Mouse (Mus musculus) hindbrain, embryonic 15.5 days (tissue): ENCODE measurements at regions not wholly inside any gene's neighbourhood (a gene's known extent, or its start where the extent isn't known, plus 50 kb on each side); places are given as distances from the start of the nearest gene placed in this dataset.

Source experiments
- ATAC-seq: fragments of 200-750 bp; cut with Nextera tagmentation; 2 replicates; pipeline ENCODE4 v1.8.0; 2017; ENCODE audit warnings: low read depth, moderate number of reproducible peaks, moderate TSS enrichment; ENCODE audit not compliant: low FRiP score
- H3K27ac ChIP-seq: fragments of 300-500 bp; sonication (generic); replicated peaks from 2 replicates; pipeline ENCODE4 v1.5.1; 2015; ENCODE audit warnings: mild to moderate bottlenecking, inconsistent platforms
- H3K27me3 ChIP-seq: fragments of 300-500 bp; sonication (generic); 2 replicates; pipeline ENCODE4 v1.6.1; 2015; ENCODE audit warnings: control low read depth, inconsistent platforms
- H3K36me3 ChIP-seq: fragments of 300-500 bp; sonication (generic); 2 replicates; pipeline ENCODE4 v1.6.1; 2015; ENCODE audit warnings: control low read depth, inconsistent platforms
- H3K4me1 ChIP-seq: fragments of 300-500 bp; sonication (generic); replicated peaks from 2 replicates; pipeline ENCODE4 v1.6.1; 2015; ENCODE audit warnings: control low read depth, inconsistent platforms
- H3K4me2 ChIP-seq: fragments of 300-500 bp; sonication (generic); 2 replicates; pipeline ENCODE4 v1.6.1; 2015; ENCODE audit warnings: moderate library complexity, mild to moderate bottlenecking, inconsistent platforms
- H3K4me3 ChIP-seq: fragments of 300-500 bp; sonication (generic); 2 replicates; pipeline ENCODE4 v1.5.1; 2015; ENCODE audit warnings: mild to moderate bottlenecking, inconsistent platforms
- H3K9ac ChIP-seq: fragments of 300-500 bp; sonication (generic); 2 replicates; pipeline ENCODE4 v1.6.1; 2015; ENCODE audit warnings: inconsistent platforms
- H3K9me3 ChIP-seq: fragments of 300-500 bp; sonication (generic); 2 replicates; pipeline ENCODE4 v1.6.1; 2016; ENCODE audit warnings: control low read depth, inconsistent platforms
- WGBS: fragments of 180-500 bp; shearing (Covaris S2); methylation state at CpG from one replicate; pipeline ENCODE4 v1.1.7; 2015; 5-methylcytosine and 5-hydroxymethylcytosine counted together

DNA sequence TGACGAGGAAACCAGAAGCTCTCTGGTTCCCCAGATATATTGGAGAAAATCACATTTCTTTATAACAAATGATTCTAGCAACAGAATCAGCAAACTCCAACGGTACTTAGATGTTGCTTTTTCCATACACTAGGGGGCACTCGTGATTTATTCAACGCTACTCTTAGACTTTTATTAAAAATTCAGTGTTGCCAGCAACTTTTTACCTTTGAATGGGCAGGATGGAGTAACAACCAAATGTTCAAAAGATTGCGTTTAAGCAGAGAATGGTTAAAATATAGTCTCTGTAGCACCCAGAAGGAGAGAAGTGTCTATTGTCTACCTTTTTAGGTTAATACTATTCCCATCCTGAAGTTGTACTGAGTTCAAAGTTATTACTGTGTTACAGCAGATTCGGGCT lies 715.4 kb upstream of the Cblb start:
- WGBS = 20% methylated on average over 6 of the region's 6 CpGs
- H3K4me3 ChIP-seq = no peak overlapping the region
- H3K36me3 ChIP-seq = no peaks in the 10 kb centered on the region
- H3K4me2 ChIP-seq = no peak overlapping the region
- no peaks in the 10 kb centered on the region for H3K27me3 ChIP-seq
- no peak overlapping the region for H3K27ac ChIP-seq
- H3K9ac ChIP-seq = no peak overlapping the region
- no peak for ATAC-seq
- no peaks in the 10 kb centered on the region for H3K9me3 ChIP-seq
- H3K4me1 ChIP-seq = no peaks in the 10 kb centered on the region

DNA sequence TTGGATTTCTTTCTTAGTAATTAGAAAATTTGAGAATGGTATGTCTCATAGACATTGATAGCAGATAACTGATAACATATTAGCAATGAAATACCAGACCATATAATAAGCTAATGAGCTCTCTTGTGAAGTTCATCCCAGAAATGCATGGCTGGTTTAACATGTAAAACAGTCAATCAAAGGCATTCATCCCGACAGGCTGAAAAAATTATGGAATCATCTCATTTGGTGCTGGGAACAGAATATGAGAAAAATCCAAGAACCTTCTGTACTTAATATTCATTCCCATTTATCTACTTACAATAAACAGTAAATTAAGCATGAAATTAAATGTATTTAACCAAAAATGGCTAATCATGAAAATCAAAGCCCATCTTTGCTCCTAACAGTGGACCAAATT lies 698.8 kb upstream of the Cblb start:
- no peak overlapping the region for H3K9ac ChIP-seq
- H3K4me2 ChIP-seq = no peak overlapping the region
- no peak for ATAC-seq
- no peaks in the 10 kb centered on the region for H3K4me1 ChIP-seq
- no peaks in the 10 kb centered on the region for H3K27me3 ChIP-seq
- no peaks in the 10 kb centered on the region for H3K36me3 ChIP-seq
- H3K9me3 ChIP-seq = no peaks in the 10 kb centered on the region
- no peak overlapping the region for H3K27ac ChIP-seq
- no peak overlapping the region for H3K4me3 ChIP-seq
- WGBS = 69% methylated on average over 1 of the region's 1 CpGs

DNA sequence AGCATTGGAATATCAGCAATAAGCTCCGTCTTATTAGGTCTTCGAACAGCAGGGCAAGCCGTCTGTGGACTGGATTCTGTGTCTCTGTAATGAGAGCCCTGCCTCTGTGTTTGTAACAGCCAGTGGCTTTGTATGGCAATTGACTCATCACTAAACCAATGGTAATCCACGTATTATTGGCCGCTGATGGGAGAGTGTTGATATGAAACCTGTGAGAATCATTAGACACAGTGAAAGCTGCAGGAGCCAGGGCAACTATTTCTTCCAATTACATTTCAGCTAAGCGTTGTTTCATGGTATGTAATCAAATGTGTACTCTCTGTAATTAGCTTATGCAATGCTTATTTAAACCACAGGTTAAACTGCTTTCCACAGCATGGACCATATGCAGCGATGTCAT lies 696.1 kb upstream of the Cblb start:
- 75% methylated on average over 7 of the region's 7 CpGs for WGBS
- no peak for ATAC-seq

DNA sequence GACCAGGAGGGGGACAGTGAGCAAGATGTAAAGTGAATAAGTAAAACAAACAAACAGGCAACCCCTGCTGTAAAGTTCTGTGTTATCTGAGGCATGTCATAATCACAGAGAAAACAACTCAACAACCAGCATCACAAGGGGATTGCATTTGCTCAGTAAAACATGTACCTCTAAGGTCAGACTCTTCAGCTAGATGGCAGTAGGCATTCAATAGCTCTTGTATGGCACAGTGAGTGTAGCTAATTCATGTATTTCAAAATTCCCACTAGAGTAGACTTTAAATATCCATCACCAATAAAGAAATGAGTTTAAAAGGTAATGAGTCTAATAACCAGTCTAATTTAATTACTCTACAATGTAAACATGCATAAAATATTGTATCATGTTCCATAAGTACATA lies 683.9 kb upstream of the Cblb start:
- H3K9me3 ChIP-seq = no peaks in the 10 kb centered on the region
- peaks cover 1% of the 10 kb centered on the region; the same call in 1 of the 2 replicates for H3K4me1 ChIP-seq
- H3K9ac ChIP-seq = no peak overlapping the region
- H3K27ac ChIP-seq = no peak overlapping the region
- no peaks in the 10 kb centered on the region for H3K36me3 ChIP-seq
- no peak for ATAC-seq
- no peaks in the 10 kb centered on the region for H3K27me3 ChIP-seq
- no peak overlapping the region for H3K4me3 ChIP-seq
- H3K4me2 ChIP-seq = no peak overlapping the region

More for the DNA sequence above, 696.1 kb upstream of the Cblb start:
- Histone ChIP-seq H3K9me3 (no peaks in the 10 kb centered on the region), H3K4me3 (no peak overlapping the region), H3K9ac (no peak overlapping the region), H3K36me3 (no peaks in the 10 kb centered on the region), H3K4me1 (no peaks in the 10 kb centered on the region), H3K27ac (no peak overlapping the region), H3K4me2 (no peak overlapping the region), H3K27me3 (no peaks in the 10 kb centered on the region)

DNA sequence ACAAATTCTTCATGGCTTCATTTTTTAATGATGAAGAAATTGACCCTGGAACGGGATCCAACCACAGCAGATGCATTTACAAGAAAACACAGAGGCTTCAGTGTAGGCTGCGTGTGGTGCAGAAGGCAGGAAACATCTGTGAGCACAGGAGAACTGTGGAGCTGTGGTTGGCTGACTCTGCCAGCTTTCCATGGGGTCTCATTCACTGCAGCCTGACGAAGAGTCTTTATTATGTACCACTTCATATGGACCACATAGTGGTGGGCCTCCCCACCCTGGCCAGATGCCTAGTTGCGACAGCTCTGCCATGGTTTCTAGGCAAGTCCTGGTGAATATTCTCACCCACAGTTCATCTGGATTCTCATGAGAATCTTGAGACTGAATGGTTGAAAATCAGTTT lies 678.9 kb upstream of the Cblb start:
- Histone ChIP-seq H3K27ac (no peak overlapping the region), H3K9ac (no peak overlapping the region), H3K9me3 (no peaks in the 10 kb centered on the region), H3K4me3 (no peak overlapping the region), H3K4me1 (peaks cover 3% of the 10 kb centered on the region; the same call in 1 of the 2 replicates), H3K36me3 (no peaks in the 10 kb centered on the region), H3K27me3 (no peaks in the 10 kb centered on the region), H3K4me2 (no peak overlapping the region)
- WGBS = 50% methylated on average over 4 of the region's 4 CpGs
- peak; percentile 66; the same call in 1 of the 2 replicates for ATAC-seq

DNA sequence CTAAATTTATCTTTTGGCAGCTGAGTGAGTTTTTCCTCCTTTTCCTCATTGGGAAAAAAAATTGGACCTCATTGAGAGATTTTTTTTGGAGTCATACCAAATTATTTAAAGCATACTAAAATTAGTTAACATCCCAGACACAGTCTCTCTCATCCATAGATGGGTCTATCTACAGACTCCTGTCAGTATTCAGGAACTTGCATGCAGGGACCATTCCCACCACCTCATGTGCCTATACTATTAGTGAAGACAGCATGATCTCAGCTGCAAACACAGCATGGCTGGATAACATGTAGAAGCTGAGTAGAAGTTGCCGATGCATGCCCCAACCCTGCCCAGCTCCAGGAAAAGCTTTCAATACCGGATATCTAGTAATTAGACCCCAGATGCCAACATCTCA lies 677.2 kb upstream of the Cblb start:
- Histone ChIP-seq H3K27ac (no peak overlapping the region), H3K4me3 (no peak overlapping the region), H3K27me3 (no peaks in the 10 kb centered on the region), H3K36me3 (no peaks in the 10 kb centered on the region), H3K4me1 (peaks cover 3% of the 10 kb centered on the region; the same call in 1 of the 2 replicates), H3K9me3 (no peaks in the 10 kb centered on the region), H3K4me2 (no peak overlapping the region), H3K9ac (no peak overlapping the region)
- no peak for ATAC-seq
- WGBS = 65% methylated on average over 2 of the region's 2 CpGs

DNA sequence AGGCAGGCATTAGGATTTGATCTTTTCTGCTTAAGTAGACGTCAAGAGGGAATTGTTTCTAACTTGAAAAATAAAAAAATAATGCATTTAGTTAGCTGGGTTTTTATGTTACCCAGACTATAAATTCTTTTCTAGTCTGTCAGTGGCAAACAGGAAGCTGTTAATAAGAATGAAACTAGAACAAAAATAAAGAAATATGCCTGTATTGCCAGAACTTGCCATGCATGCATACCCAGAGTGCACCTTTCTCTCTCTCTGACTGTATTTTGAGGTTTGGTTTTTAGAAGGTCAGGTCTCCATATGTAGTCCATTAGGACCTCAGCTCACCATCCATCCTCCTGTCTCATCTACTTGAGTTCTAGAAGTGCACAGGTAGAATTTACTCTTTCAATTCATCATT lies 661.0 kb upstream of the Cblb start:
- ATAC-seq = no peak
- Histone ChIP-seq H3K27me3 (no peaks in the 10 kb centered on the region), H3K4me2 (no peak overlapping the region), H3K36me3 (no peaks in the 10 kb centered on the region), H3K27ac (no peak overlapping the region), H3K9ac (no peak overlapping the region), H3K9me3 (no peaks in the 10 kb centered on the region), H3K4me1 (no peaks in the 10 kb centered on the region), H3K4me3 (no peak overlapping the region)
- 76% methylated on average over 1 of the region's 1 CpGs for WGBS

DNA sequence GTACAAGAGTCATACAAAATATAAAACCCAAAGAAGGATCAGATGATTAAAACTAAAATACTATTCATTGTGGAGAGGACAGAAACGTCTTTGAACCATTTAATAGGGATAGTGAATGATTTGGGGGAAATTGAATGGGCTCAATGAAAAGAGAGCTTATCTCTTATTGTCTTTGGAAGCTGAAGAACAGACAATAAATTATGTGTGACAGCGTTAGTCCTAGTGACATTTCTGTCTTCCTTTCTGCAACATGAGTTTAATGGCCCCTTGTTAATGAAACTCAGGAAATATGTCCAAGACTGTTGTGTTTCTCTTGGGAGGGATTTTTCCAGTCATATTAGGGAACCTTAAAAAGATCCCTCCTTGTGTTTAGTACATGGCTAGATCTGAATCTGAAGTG lies 644.6 kb upstream of the Cblb start:
- Histone ChIP-seq H3K4me2 (no peak overlapping the region), H3K27ac (no peak overlapping the region), H3K4me3 (no peak overlapping the region), H3K36me3 (no peaks in the 10 kb centered on the region), H3K27me3 (no peaks in the 10 kb centered on the region), H3K9me3 (no peaks in the 10 kb centered on the region), H3K4me1 (no peaks in the 10 kb centered on the region), H3K9ac (no peak overlapping the region)
- 15% methylated on average over 2 of the region's 2 CpGs for WGBS
- ATAC-seq = no peak

DNA sequence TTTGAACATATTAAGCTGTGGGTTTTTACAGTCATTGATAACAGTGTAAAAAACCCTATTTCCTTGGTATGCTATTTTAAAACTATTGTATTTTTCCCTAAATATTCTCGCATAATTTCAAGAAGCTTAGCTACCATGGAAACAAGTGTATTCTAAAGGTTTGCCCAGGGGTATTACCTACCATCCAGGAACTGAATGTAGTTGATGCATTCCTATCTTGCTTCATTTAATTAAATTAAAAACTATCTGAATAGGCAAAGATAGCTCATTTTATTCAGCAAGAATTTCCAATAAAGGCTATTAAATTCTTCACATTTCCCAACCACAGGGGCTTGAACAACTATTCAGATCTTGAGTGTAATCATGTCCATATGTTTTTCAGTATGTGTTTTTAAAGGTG lies 643.5 kb upstream of the Cblb start:
- Histone ChIP-seq H3K4me2 (no peak overlapping the region), H3K4me3 (no peak overlapping the region), H3K9me3 (no peaks in the 10 kb centered on the region), H3K4me1 (no peaks in the 10 kb centered on the region), H3K9ac (no peak overlapping the region), H3K27me3 (no peaks in the 10 kb centered on the region), H3K36me3 (no peaks in the 10 kb centered on the region), H3K27ac (no peak overlapping the region)
- no peak for ATAC-seq
- 72% methylated on average over 1 of the region's 1 CpGs for WGBS

DNA sequence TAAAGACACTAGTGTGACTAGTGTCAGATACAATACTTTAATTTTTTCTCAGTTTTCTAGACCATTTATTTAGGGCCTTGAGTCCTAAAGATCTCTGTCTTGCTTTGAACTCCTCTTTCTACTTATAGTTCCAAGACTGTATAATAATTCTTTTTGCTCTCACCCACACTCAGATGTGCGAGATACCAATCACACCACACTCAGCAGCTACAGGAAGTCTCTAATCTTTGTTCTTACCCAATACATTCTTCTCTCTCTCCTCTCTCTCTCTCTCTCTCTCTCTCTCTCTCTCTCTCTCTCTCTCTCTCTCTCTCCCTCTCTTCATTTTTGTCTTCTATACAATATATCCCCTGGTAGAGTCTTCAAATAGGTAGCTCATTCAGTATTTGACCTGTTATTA lies 637.2 kb upstream of the Cblb start:
- no peak overlapping the region for H3K4me2 ChIP-seq
- 87% methylated on average over 1 of the region's 1 CpGs for WGBS
- H3K27me3 ChIP-seq = no peaks in the 10 kb centered on the region
- H3K4me1 ChIP-seq = no peaks in the 10 kb centered on the region
- no peak overlapping the region for H3K9ac ChIP-seq
- no peaks in the 10 kb centered on the region for H3K9me3 ChIP-seq
- no peaks in the 10 kb centered on the region for H3K36me3 ChIP-seq
- ATAC-seq = no peak
- H3K27ac ChIP-seq = no peak overlapping the region
- no peak overlapping the region for H3K4me3 ChIP-seq
